Mouse (Mus musculus) hindbrain, embryonic 14.5 days (tissue): ENCODE measurements around the gene Dcun1d4. TPM values are rescaled to one million over a fixed set of nuclear protein-coding genes. Genes with fewer than 3 reads are reported as not detected.

Source experiments
- ATAC-seq: fragments of 200-750 bp; cut with Nextera tagmentation; 2 replicates; pipeline ENCODE4 v1.8.0; 2017; ENCODE audit warnings: moderate number of reproducible peaks, mild to moderate bottlenecking, moderate TSS enrichment, moderate library complexity; ENCODE audit not compliant: low FRiP score
- DNase-seq: peaks from one replicate; pipeline ENCODE4 v3.0.0-alpha.2; 2015; ENCODE audit warnings: low spot score
- H3K27ac ChIP-seq: fragments of 300-500 bp; sonication (generic); 2 replicates; pipeline ENCODE4 v1.5.1; 2014; ENCODE audit warnings: mild to moderate bottlenecking, moderate library complexity
- H3K27me3 ChIP-seq: fragments of 300-500 bp; sonication (generic); 2 replicates; pipeline ENCODE4 v1.6.1; 2014; ENCODE audit warnings: mild to moderate bottlenecking, low read length, mixed read lengths; ENCODE audit not compliant: control insufficient read depth, insufficient read depth
- H3K36me3 ChIP-seq: fragments of 300-500 bp; sonication (generic); replicated peaks from 2 replicates; pipeline ENCODE4 v1.6.1; 2014; ENCODE audit not compliant: control insufficient read depth, insufficient read depth
- H3K4me1 ChIP-seq: fragments of 300-500 bp; sonication (generic); replicated peaks from 2 replicates; pipeline ENCODE4 v1.6.1; 2014; ENCODE audit warnings: antibody characterized with exemption, low read length, mixed read lengths; ENCODE audit not compliant: control insufficient read depth, insufficient read depth
- H3K4me2 ChIP-seq: fragments of 300-500 bp; sonication (generic); replicated peaks from 2 replicates; pipeline ENCODE4 v1.6.1; 2014; ENCODE audit warnings: mild to moderate bottlenecking, moderate library complexity
- H3K4me3 ChIP-seq: fragments of 300-500 bp; sonication (generic); replicated peaks from 2 replicates; pipeline ENCODE4 v1.5.1; 2014; ENCODE audit warnings: mild to moderate bottlenecking, low read length
- H3K9ac ChIP-seq: fragments of 300-500 bp; sonication (generic); 2 replicates; pipeline ENCODE4 v1.6.1; 2014
- H3K9me3 ChIP-seq: fragments of 300-500 bp; sonication (generic); 2 replicates; pipeline ENCODE4 v1.6.1; 2016; ENCODE audit warnings: low read length; ENCODE audit not compliant: control insufficient read depth
- WGBS: fragments of 180-500 bp; shearing (Covaris S2); extraction: QIAGEN DNeasy Blood & Tissue Kit; methylation state at CpG from one replicate; pipeline ENCODE4 v1.1.7; 2014; 5-methylcytosine and 5-hydroxymethylcytosine counted together
- polyA plus RNA-seq: library from polyadenylated mRNA; unstranded; fragments of >200 nt; fragmentation: Nextera tagmentation; extraction: Ambion mirVana; gene quantifications from 2 replicates; pipeline ENCODE4 v1.2.1, GENCODE M21; 2014

Dcun1d4 gene
- polyA plus RNA-seq, 1 experiment from 2014 or later, result 61.5 TPM

- no peaks in the 10 kb centered on the region; the same call in 1 of the 2 replicates for H3K4me1 ChIP-seq
- no peak overlapping the region for H3K4me2 ChIP-seq
- DNase-seq, result no peak
- peaks cover 65% of the 10 kb centered on the region for H3K36me3 ChIP-seq
- no peaks in the 10 kb centered on the region for H3K27me3 ChIP-seq
- no peaks in the 10 kb centered on the region for H3K9me3 ChIP-seq
- no peak overlapping the region for H3K27ac ChIP-seq
- H3K9ac ChIP-seq, result no peak overlapping the region
- WGBS, result 96% methylated on average over 2 of the region's 2 CpGs
- ATAC-seq, result no peak
- H3K4me3 ChIP-seq, result no peak overlapping the region
These were observed 33.4 kb downstream of the Dcun1d4 start for GRCm38 (mm10) chr5:73514202-73514601.

- DNase-seq (no peak), ATAC-seq (no peak)
- Histone ChIP-seq H3K4me1 (no peaks in the 10 kb centered on the region; the same call in 1 of the 2 replicates), H3K4me2 (no peak overlapping the region), H3K27me3 (no peaks in the 10 kb centered on the region), H3K9ac (no peak overlapping the region), H3K9me3 (no peaks in the 10 kb centered on the region), H3K4me3 (no peak overlapping the region), H3K36me3 (peaks cover 66% of the 10 kb centered on the region), H3K27ac (no peak overlapping the region)
- WGBS, result 95% methylated on average over 5 of the region's 5 CpGs
These were observed 36.5 kb downstream of the Dcun1d4 start for GRCm38 (mm10) chr5:73517299-73517698.

GRCm38 (mm10) chr5:73518424-73519211, 37.8 kb downstream of the Dcun1d4 start:
- Histone ChIP-seq H3K9me3 (no peaks in the 10 kb centered on the region), H3K4me3 (no peak overlapping the region), H3K27ac (no peak overlapping the region), H3K4me2 (no peak overlapping the region), H3K36me3 (peaks cover 65% of the 10 kb centered on the region), H3K9ac (no peak overlapping the region), H3K4me1 (no peaks in the 10 kb centered on the region; the same call in 1 of the 2 replicates), H3K27me3 (no peaks in the 10 kb centered on the region)
- no peak for DNase-seq
- 96% methylated on average over 8 of the region's 8 CpGs for WGBS
- no peak for ATAC-seq

GRCm38 (mm10) chr5:73520787-73521186, 40.0 kb downstream of the Dcun1d4 start:
- DNase-seq (no peak), ATAC-seq (no peak)
- H3K9ac ChIP-seq, result no peak overlapping the region
- H3K27me3 ChIP-seq, result no peaks in the 10 kb centered on the region
- peaks cover 69% of the 10 kb centered on the region for H3K36me3 ChIP-seq
- 72% methylated on average over 4 of the region's 4 CpGs for WGBS
- H3K9me3 ChIP-seq, result no peaks in the 10 kb centered on the region
- H3K4me1 ChIP-seq, result no peaks in the 10 kb centered on the region; the same call in 1 of the 2 replicates
- no peak overlapping the region for H3K4me2 ChIP-seq
- H3K4me3 ChIP-seq, result no peak overlapping the region
- H3K27ac ChIP-seq, result no peak overlapping the region; the same call in 1 of the 2 replicates

GRCm38 (mm10) chr5:73523227-73523626, 42.4 kb downstream of the Dcun1d4 start:
- ATAC-seq (no peak), DNase-seq (no peak)
- H3K27ac ChIP-seq, result no peak overlapping the region
- H3K27me3 ChIP-seq, result no peaks in the 10 kb centered on the region
- peaks cover 67% of the 10 kb centered on the region for H3K36me3 ChIP-seq
- H3K9me3 ChIP-seq, result no peaks in the 10 kb centered on the region
- no peak overlapping the region for H3K4me2 ChIP-seq
- H3K9ac ChIP-seq, result no peak overlapping the region
- no peaks in the 10 kb centered on the region; the same call in 1 of the 2 replicates for H3K4me1 ChIP-seq
- 86% methylated on average over 10 of the region's 10 CpGs for WGBS
- H3K4me3 ChIP-seq, result no peak overlapping the region

GRCm38 (mm10) chr5:73524300-73525000, 43.6 kb downstream of the Dcun1d4 start:
- Histone ChIP-seq H3K9me3 (no peaks in the 10 kb centered on the region), H3K27ac (no peak overlapping the region), H3K36me3 (peaks cover 70% of the 10 kb centered on the region), H3K27me3 (no peaks in the 10 kb centered on the region), H3K4me2 (no peak overlapping the region), H3K4me3 (no peak overlapping the region), H3K9ac (no peak overlapping the region), H3K4me1 (no peaks in the 10 kb centered on the region; the same call in 1 of the 2 replicates)
- DNase-seq, result no peak
- 79% methylated on average over 4 of the region's 4 CpGs for WGBS
- ATAC-seq, result no peak

GRCm38 (mm10) chr5:73532222-73532621, 51.4 kb downstream of the Dcun1d4 start:
- no peak overlapping the region for H3K9ac ChIP-seq
- ATAC-seq (no peak), DNase-seq (no peak)
- H3K4me2 ChIP-seq, result no peak overlapping the region
- H3K27ac ChIP-seq, result no peak overlapping the region
- peaks cover 73% of the 10 kb centered on the region for H3K36me3 ChIP-seq
- H3K4me1 ChIP-seq, result no peaks in the 10 kb centered on the region
- no peaks in the 10 kb centered on the region for H3K9me3 ChIP-seq
- 77% methylated on average over 1 of the region's 1 CpGs for WGBS
- H3K4me3 ChIP-seq, result no peak overlapping the region
- no peaks in the 10 kb centered on the region for H3K27me3 ChIP-seq

GRCm38 (mm10) chr5:73532879-73533278, 52.1 kb downstream of the Dcun1d4 start:
- Histone ChIP-seq H3K4me2 (no peak overlapping the region), H3K27ac (no peak overlapping the region), H3K36me3 (peaks cover 76% of the 10 kb centered on the region), H3K4me1 (no peaks in the 10 kb centered on the region), H3K9ac (no peak overlapping the region), H3K4me3 (no peak overlapping the region), H3K27me3 (no peaks in the 10 kb centered on the region), H3K9me3 (no peaks in the 10 kb centered on the region)
- ATAC-seq (no peak), DNase-seq (no peak)
- WGBS, result 90% methylated on average over 9 of the region's 9 CpGs

GRCm38 (mm10) chr5:73537669-73538068, 56.9 kb downstream of the Dcun1d4 start:
- no peak overlapping the region for H3K4me2 ChIP-seq
- no peaks in the 10 kb centered on the region for H3K9me3 ChIP-seq
- DNase-seq, result no peak
- peaks cover 52% of the 10 kb centered on the region for H3K36me3 ChIP-seq
- H3K4me3 ChIP-seq, result no peak overlapping the region
- H3K9ac ChIP-seq, result no peak overlapping the region
- no peaks in the 10 kb centered on the region for H3K27me3 ChIP-seq
- WGBS, result 94% methylated on average over 12 of the region's 12 CpGs
- ATAC-seq, result no peak
- no peaks in the 10 kb centered on the region for H3K4me1 ChIP-seq
- no peak overlapping the region for H3K27ac ChIP-seq
